Comparison of ENCODE assay signal across 11 mouse cellular contexts in genomic region chr3:121320896-121321295, GRCm38 (mm10).
"Had no signal": no experiment of that assay in that cellular context is flagged by ENCODE, and none has a peak within 500 bp of the region (broad histone marks: within the 10 kb centered on the region; RNA-seq: fewer than 3 reads in every experiment).

No protein-coding gene starts in this region.

- ATAC-seq: midbrain, embryonic 16.5 days had no signal

- H3K4me2 ChIP-seq: midbrain, embryonic 12.5 days; neural tube, embryonic 13.5 days had no signal

- DNase-seq: kidney, postnatal 14 days; lung, adult 18-20 months; right cerebral cortex, adult 18-20 months; right cerebral cortex, postnatal 25 days; thymus, adult 18-20 months; thymus, postnatal 14 days had no signal

- H3K4me3 ChIP-seq: left cerebral cortex, adult 2 months; midbrain, embryonic 12.5 days; neural tube, embryonic 13.5 days had no signal

- H3K9ac ChIP-seq: liver, embryonic 14.5 days; midbrain, embryonic 12.5 days; neural tube, embryonic 13.5 days had no signal

- H3K27me3 ChIP-seq: midbrain, embryonic 12.5 days; neural tube, embryonic 13.5 days had no signal

- H3K9me3 ChIP-seq: midbrain, embryonic 12.5 days; neural tube, embryonic 13.5 days had no signal

- H3K27ac ChIP-seq: left cerebral cortex, adult 2 months; liver, embryonic 14.5 days; midbrain, embryonic 12.5 days; neural tube, embryonic 13.5 days had no signal

- H3K36me3 ChIP-seq: midbrain, embryonic 12.5 days had no signal

- H3K4me1 ChIP-seq: midbrain, embryonic 12.5 days; neural tube, embryonic 13.5 days had no signal
